Mouse (Mus musculus) heart, adult 2 months (tissue): ENCODE data around the gene Mmgt2.

Experiments used
- CTCF ChIP-seq: fragments of 200-600 bp; IDR thresholded peaks from 2 replicates; pipeline ENCODE4 v1.8.1; 2022; ENCODE audit warnings: antibody characterized with exemption, mild to moderate bottlenecking, moderate library complexity
- EP300 ChIP-seq: fragments of 200-500 bp; IDR thresholded peaks from 2 replicates; pipeline ENCODE4 v1.6.1; 2011; ENCODE audit warnings: low read depth, low read length, control low read depth; ENCODE audit not compliant: insufficient read depth
- POLR2A ChIP-seq: fragments of 200-500 bp; IDR thresholded peaks from 2 replicates; pipeline ENCODE4 v1.6.1; 2011; ENCODE audit warnings: mild to moderate bottlenecking, low read depth, low read length, control low read depth; ENCODE audit not compliant: insufficient read depth

DNA sequence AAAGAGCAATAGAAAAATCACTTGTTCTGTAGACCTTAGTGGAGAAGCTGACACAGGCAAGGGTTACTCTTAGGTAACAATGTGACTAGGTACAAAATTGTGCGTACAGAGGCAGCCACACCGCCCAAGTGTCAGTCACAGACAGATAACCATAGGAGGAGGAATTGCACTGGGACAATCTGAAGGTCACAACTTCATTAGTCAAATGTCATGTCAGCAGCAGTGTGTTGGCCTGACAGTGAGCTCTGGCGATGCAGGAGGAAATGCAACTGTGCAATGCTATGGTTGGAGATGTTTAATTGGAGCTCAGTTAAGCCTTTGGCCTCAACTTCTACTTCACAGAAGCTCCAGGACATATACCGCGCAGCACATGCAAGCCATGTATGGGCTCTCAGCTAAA, 62.2 kb downstream of the Mmgt2 start:
- TF ChIP-seq EP300 (no peak), CTCF (no peak), POLR2A (no peak)
